Mouse (Mus musculus) CD8-positive naive resting alpha-beta T cell, adult 2 months (primary cell): Measurements from ENCODE around the gene Golga4.

Source experiments
- DNase-seq, 2 experiments: peaks; one replicate each; pipeline ENCODE4 v3.0.0; 2022; ENCODE audit warnings: low read depth in 2 of 2, low spot score in 2 of 2

Gene Golga4

DNA sequence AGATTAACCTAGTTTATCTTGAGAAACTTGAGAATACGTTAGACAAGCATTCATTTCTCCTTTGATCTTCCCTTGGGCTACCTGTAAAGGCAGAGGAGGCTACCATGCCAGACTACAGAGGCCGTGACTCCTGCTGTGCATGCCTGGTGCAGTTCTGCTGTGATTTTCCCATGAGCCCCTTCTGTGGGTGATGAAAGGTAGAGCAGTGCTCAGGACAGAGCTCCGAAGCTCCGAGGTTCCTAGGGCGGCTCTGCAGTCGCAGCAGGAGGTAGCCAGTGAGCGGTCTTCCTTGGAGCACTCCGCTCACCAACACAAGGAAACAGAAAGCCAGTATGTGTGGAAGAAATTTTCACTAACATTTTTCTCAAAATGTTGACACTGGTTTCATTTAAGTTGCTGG is 15.6 kb downstream of the Golga4 start:
- DNase-seq, result no peak

DNA sequence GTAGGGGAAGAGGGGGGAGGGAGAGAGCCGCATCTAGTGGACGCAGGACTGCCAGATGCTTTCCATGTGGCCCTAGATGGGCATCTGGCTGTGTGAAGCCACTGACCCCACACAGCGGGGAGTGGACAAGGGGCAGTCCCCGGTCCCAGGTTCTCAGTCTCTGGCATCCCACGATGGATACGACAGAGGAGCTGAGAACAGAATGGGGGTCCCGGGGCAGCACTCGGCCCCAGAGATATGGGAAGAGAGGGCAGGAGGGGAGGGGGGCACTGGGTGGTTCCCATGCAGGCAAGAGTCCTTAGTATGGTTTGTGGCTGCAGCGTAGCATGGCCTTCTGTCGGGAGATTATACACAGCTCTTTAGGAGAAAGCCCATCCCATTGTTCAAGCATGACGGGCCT is 17.7 kb downstream of the Golga4 start:
- no peak for DNase-seq

DNA sequence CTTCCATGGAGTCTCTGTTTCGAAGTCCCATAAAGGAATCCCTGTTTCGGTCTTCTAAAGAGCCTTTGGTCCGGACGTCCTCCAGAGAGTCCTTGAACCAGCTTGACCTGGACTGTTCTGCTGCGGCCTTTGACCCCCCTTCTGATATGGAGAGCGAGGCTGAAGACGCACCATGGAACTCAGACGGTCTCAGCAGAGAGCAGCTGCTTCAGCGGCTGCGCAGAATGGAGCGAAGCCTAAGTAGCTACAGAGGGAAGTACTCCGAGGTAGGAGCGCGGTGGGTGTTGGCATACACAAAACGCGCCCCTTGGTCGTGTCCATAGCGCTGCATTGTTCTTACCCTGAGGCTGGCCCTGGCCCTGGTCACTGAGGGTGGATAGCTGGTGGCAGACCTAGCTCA is 21.0 kb downstream of the Golga4 start:
- DNase-seq, result no peak

DNA sequence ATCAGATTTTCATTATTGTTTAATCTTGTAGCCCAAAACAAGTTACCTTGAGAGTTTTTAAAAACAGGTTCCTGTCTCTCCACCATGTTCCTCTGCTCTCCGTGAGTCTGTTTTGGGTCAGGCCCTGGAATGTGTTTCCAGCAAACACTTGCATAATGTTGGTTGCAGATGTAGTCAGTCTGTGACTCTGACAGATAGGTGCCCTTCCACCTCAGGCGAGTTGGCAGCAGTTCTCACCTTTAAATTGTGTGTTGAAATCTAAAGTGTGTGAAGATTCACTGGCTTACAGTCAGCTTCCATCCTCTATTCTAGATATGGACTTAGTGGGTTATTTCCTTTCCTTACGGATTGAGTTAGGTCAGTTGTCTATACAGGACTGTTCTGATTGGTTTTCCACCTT is 23.7 kb downstream of the Golga4 start:
- no peak for DNase-seq

DNA sequence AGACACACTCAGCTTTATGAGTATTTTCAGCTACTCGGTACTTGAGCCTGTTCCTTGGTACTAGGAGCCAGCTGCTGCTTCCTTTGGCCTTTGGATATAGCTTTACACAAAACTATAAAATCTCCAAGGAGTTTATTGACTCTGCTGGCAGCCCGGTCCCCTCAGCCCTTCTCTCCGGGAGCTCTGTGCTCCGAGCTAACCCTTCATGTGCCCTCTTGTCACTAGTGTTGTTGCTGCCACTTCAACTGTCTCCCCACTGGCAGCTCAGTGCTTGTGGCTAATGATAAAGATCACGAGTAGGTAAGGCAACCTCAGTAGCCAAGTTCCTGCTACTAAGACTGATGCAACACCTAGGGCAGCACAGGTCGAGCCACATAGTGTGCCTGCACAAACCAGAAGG is 24.6 kb downstream of the Golga4 start:
- no peak for DNase-seq

DNA sequence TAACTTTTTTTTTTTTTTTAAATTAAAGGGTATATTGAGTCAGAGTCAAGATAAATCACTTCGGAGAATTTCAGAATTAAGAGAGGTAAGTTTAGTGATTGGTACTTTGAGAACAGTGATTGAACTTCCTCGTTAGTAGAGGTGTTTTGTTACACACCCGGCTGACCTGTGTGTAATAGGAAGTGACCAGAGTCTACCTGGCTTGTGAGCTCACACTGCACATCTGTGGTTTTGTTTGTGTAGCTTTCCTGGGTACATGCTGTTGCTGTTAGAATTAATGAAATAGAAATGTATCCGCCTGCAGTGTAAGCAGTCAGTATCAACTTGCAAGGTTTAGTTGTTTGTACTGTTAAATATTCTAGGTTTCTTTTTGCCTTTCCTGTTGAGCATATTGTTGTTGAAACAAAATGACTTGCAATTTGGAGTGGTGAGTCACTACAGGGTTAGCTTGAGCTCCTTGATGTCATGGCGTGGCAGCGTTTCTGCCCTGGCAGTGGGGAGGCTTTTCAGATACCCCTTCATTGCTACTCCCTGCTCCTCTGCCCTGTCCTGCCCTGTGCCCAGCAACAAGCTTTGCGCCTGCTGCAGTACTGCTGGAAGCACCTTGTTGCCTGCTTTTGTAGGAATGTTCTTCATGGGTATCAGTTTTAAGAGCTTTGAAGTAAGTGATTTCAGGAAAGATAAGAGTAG is 26.6 kb downstream of the Golga4 start:
- no peak for DNase-seq

DNA sequence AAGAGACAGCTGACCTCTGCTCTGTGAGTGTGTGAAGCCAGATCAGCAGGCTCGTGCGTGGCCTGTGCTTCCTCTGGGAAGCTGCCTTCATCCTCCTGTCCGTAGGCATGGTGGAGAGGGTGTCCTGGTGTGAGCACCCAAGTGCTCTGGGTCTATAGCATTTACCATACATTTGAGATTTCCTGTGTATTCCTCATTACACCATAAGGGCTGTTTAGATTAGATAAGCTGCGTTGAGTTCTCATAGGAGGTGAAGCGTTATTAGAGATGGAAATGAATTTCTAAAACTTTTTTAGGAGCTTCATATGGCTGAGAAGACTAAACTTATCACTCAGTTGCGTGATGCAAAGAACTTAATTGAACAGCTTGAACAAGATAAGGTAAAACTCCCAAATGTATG is 30.9 kb downstream of the Golga4 start:
- DNase-seq, result no peak

DNA sequence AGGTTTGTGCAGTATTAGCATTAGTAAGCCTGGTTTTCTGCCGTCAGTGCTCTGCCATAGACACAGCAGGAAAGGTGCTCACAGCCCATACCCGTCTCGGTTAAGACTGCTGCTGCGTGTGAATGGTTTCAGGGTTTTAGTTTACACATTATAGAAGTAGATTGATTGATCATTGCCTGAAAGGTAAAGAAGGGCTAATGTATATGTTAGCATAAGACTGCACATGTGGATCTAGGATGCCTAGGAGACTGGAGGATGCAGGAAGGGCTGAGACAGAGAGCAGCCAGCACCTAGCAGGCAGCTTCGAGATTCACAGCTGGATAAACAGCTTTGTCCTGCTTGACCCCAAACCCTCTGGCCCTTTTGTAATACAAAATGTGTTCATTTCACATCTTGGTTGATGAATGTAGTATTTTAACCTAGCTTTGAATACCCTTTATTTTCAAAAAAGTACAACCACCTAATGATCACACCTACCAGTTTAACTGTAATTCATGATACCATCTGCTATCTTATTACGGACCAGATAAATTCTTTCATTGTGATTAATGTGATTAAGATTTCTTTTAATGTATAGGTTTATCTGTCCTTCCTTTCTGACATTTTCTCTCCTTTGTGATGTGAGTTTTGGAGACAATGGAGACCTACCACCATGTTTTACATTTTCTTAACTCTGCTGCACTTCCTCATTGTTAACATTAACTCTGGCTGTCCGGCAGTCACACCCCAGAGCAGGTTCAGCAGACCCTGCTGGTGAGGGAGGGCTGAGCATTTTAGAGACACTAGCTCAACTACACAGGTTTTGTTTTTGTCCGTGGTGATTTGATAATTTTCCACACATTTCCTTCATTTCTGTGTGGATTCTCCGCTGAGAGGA is 31.6 kb downstream of the Golga4 start:
- no peak for DNase-seq

DNA sequence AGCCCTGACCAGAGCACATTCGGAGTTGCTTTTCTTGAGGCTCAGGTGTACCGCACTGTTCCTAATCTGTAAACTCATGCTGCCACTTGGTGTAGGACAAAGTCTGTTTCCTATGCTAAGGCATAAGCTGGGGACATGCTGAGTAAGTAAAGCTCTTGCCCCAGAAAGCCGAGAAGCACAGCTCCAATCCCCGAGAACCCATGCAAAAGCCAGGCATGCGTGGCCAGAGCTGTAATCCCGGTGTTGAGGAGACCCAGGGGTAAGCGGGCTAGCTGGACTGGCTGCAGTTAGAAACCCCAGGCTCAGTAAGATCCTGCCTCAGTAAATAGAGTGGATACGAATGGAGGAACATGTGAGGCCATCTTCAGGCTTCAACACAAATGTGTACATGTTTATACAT is 35.8 kb downstream of the Golga4 start:
- no peak for DNase-seq

DNA sequence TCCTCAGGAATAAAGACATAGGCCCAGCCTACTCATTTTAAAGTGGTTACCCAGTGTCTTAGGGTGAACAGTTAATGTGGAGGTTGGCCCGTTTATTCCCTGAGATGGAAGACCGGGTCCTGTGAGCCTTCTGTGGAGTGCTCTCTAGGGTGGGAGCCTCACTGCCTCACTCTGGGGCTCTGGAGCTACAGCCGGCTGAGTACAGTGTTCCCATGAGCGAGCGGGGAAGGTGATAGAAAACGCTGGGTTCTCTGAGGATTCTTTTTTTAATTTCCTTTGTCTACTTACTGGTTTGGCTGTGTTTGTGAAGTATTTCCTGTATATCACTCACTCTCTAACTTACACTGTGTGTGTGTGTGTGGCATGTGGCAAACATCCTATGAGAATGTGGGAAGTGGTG is 39.1 kb downstream of the Golga4 start:
- DNase-seq, result no peak

DNA sequence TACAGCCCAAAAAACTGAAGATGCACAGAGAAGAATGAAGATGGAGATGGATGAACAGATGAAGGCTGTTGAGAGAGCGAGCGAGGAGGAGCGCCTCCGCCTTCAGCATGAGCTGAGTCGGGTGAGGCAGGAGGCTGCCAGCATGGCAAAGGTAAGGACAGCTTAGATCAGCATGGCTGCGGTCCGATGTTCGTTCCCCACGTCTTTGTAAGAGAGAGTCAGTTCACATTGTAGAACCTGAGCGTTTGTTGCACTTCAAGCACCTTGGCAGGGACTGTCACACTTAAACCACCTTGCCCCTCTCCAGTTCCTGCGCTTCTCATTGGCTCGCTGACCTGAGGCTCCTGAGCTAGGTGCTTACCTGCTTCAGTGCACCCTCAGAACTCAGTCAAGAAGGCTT is 42.6 kb downstream of the Golga4 start:
- DNase-seq, result no peak

DNA sequence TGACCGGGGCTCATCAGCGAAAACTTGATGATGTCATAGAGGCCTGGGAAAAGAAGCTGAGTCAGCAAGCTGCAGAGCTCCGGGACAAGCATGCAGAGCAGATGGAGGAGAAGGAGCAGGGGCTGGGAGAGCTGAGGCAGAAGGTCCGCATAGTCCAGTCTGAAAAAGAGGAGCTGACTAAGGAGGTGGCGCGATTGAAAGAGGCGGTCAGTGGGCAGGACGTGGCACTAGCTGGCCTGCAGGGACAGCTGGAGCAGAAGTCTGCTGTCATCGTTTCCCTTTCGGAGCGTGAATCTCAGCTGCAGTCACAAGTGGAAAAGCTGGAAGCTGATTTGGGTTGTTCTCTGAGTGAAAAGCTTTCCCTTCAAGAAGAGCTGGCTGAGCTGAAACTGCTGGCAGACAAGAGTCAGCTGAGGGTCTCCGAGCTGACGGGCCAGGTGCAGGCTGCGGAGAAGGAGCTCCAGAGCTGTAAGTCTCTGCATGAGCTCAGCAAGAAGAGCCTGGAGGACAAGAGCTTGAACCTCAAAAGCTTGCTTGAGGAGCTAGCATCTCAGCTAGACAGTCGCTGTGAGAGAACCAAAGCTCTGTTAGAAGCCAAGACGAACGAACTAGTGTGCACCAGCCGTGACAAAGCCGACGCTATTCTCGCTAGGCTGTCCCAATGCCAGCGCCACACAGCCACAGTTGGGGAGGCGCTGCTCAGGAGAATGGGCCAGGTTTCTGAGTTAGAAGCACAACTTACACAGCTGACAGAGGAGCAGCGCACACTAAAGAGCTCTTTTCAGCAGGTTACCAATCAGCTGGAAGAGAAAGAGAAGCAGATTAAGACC is 51.1 kb downstream of the Golga4 start:
- DNase-seq, result no peak

DNA sequence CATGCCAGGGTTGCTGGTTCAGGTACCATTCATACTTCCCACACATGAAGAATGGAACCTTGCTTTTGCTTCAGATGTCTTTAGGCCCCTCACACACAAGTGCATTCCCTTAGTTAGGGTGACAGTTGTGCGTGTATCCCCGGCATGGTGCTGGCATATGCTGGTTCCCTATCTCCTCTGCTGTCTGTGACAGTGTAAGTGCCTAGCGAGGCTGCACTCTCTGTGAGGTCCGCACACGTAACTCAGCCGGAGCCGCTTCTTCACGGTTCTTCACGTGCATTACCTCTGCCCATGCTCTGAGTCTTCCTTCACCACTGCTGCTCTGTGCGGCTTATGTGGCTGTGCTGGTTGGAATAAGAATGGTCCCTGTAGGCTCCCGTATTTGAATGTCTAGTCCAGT is 57.3 kb downstream of the Golga4 start:
- no peak for DNase-seq

DNA sequence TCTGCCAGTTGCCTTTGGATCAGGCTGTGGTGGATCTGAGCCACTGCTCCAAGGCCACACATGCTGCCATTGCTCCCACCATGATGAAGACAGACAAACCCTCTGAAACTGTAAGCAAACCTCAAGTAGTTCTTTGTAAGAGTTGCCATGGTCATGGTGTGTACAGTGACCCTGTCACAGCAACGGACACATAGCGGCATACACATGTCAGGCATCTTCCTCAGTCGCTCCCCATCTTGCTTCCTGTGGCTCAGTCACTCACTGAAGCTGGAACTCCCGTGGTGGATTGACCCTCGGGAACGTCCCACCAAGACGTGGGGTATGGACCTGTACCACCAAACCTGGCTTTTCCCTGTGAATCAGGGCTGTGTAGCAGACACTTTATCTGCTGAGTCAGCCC is 57.8 kb downstream of the Golga4 start:
- DNase-seq, result no peak

DNA sequence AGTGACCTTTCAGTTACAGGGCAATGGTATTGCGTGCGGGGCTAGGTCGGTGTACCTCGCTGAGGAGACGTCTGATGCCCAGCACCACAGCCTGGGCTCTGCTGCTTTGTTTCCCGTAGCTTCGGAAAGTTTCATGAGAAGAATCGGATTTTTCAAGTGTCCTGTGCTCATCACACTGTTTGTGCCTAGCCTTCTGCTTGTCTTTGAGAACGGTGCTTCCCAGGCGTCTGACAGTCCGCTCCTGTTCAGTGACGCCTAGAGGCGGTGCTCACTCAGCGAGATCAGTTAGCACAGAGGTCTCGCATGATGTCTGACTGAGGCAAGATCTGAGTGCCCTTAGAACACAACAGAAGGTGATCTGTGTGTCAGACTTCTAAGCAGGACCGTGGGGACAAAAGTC is 58.6 kb downstream of the Golga4 start:
- DNase-seq, result no peak

DNA sequence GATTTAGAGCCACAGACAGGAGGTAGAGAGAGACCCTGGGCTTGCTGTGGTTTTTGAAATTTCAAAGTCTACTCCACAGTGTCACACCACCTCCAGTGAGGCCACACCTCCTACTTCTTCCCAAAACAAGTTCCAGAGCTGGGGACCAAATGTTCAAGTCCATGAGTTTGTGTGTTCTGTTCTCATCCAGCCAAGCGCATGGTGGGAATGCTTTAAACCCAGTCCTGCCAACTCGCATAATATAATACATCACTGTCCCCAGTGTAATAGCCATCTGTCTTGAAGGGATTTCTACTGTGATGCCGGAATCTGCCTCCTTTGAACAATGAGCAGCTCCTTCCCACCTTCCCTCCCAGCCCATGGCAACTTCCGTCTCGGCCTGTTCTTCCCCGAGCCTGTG is 63.3 kb downstream of the Golga4 start:
- DNase-seq, result no peak

DNA sequence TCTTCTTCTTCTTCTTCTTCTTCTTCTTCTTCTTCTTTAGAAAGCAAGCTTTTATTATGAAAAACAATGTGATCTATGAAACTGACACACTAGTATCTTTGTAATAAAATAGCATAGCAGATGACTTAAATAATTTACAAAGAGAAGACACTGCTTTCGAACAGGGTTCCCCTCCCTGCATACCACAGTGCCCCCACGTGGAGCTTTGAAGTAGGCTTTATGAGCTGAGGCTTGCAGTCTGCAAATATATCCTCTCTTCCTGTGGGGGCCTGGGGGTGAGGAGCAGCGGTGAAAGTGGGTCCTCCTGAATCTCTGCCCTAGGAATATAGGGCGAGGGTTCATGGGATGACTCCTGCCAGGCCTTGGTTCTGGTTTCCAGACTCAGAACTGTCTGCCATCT is 64.8 kb downstream of the Golga4 start:
- DNase-seq, result no peak

DNA sequence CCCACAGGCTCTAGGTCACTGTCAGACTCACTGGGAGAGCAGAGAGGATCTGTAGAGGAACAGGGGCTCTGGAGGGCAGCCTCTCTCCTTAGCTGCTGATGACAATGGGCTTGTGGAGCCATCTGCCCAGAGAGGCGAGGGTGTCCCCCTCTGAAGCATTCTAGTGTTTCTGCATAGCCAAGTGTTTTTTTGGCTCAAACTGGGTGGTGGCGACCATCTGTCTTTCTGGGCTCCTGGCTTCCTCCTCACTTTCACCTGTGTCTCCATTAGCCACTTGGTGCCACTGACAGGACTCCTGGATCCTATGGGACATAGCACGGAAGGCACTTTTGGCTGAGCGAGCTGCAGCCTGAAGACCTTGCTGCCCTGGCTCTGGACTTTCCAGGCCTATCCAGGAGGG is 65.6 kb downstream of the Golga4 start:
- no peak for DNase-seq

DNA sequence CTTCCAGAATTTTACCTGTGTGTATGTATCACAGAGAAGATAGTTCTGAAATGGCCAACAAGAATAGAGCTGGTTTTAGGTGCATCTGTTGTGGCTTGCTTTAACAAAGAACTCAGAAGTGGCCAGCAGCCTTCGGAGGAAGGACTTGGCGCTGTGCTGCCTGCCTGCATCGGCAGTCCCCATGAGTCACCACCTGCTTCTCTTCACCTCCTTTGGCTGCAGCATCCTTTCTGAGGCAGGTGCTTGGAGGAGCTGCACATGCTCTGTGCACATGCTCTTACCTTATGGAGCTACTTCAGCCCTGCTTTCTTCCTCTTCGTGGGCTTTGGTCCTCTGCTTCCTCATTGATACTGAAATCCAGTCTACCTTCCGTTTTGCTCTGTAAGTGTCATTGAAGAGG is 68.8 kb downstream of the Golga4 start:
- no peak for DNase-seq

DNA sequence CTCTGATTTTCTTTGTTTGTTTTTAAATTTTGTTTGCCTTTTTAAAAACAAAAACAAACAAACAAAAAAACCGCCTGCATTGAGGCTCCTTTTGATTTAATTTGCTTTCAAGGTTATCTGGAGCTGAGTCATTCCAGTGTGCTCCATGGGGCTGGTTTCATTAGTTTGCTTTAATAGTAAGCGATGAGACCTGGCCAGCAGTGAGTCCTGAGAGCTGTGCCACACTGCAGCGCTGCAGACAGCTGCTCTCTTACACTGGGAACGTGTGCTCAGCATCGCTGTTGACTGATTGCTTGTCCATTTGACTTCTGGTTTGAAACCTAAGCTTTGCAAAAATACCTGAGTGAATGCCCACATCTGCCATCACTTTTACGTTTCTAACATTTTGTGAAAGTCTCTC is 74.3 kb downstream of the Golga4 start:
- DNase-seq, result no peak

DNA sequence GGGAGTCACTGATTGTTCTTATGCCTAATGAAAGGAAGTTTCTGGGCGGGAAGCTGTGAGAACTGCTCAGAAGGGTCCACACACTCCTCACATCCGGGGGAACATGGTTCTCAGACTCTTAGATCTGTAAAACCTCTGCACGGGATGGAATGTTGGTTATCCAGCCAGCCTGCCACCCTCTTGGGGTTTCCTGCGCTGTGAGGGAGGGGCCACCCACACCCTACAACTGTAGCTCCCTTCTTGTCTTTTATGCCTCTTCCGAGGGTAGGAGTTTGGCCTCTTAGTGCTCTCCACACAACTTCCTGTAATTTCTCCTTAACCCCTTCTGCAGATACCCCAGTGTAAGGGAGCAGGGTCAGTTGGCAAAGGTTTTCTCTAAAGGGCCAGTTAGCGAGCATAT is 76.7 kb downstream of the Golga4 start:
- peak in 1 of 2 experiments; percentile 17 for DNase-seq

DNA sequence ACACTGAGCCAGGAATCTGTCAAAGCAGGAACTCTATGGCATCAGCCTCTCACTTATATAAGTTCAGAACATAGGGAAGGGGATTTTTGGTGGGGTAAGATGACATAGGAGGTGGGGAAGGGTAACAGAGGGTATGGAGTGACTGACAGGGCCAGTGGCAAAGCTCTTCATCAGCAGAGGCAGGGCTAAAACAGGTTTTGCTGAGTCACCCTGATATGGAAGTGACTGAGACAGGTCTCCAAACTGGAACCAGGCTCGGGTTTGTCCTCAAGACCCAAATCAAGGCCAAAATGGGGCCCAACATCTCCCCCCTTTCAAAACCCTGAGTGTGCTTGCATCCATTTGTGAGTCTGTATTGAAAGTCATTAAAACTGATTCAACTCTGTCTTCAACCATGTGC is 78.8 kb downstream of the Golga4 start:
- DNase-seq, result no peak
